Mouse (Mus musculus) cerebellum, adult 2 months (tissue): ENCODE measurements around the gene Arl6ip1. TPM values are rescaled to one million over a fixed set of nuclear protein-coding genes. Genes with fewer than 3 reads are reported as not detected.
"Not testable (repeated sequence)": the region's sequence is repeated elsewhere in the genome, so short reads cannot be mapped to it uniquely, and the experiment has no call there.

Experiments
- DNase-seq, 2 experiments: peaks; one replicate each; pipeline ENCODE4 v3.0.0; 2021
- H3K27ac ChIP-seq: fragments of 200-500 bp; 2 replicates; pipeline ENCODE4 v1.5.1; 2012; ENCODE audit warnings: low read length, control low read depth, inconsistent platforms; ENCODE audit not compliant: insufficient read depth
- H3K27me3 ChIP-seq: fragments of 200-500 bp; 2 replicates; pipeline ENCODE4 v1.6.1; 2012; ENCODE audit warnings: inconsistent platforms, mild to moderate bottlenecking, low read length, moderate library complexity; ENCODE audit not compliant: control insufficient read depth, insufficient read depth
- H3K4me1 ChIP-seq: fragments of 200-500 bp; 2 replicates; pipeline ENCODE4 v1.6.1; 2011; ENCODE audit warnings: low read length; ENCODE audit not compliant: control insufficient read depth, insufficient read depth
- H3K4me3 ChIP-seq: fragments of 200-500 bp; replicated peaks from 2 replicates; pipeline ENCODE3; 2011; ENCODE audit warnings: mild to moderate bottlenecking, low read depth, low read length, control low read depth; ENCODE audit not compliant: insufficient read depth
- CTCF ChIP-seq: fragments of 200-500 bp; IDR thresholded peaks from 2 replicates; pipeline ENCODE4 v1.5.1; 2011; ENCODE audit warnings: low read depth, mild to moderate bottlenecking, control low read depth, low read length, moderate library complexity, borderline replicate concordance; ENCODE audit not compliant: insufficient read depth
- POLR2A ChIP-seq: fragments of 200-500 bp; IDR thresholded peaks from 2 replicates; pipeline ENCODE4 v1.6.1; 2011; ENCODE audit warnings: low read length, control low read depth, borderline replicate concordance; ENCODE audit not compliant: insufficient read depth
- WGBS: fragments of 180-500 bp; shearing (Covaris S2); methylation state at CpG from one replicate; pipeline ENCODE4 v1.1.7; 2018; 5-methylcytosine and 5-hydroxymethylcytosine counted together
- polyA plus RNA-seq: library from polyadenylated mRNA; depleted of rRNA; stranded (reverse); fragments of >200 nt; gene quantifications from 2 replicates; pipeline ENCODE4 v1.2.3, GENCODE M21; 2012; rRNA removed

Gene Arl6ip1
- 280 and 281 TPM in 2 replicates for polyA plus RNA-seq

DNA sequence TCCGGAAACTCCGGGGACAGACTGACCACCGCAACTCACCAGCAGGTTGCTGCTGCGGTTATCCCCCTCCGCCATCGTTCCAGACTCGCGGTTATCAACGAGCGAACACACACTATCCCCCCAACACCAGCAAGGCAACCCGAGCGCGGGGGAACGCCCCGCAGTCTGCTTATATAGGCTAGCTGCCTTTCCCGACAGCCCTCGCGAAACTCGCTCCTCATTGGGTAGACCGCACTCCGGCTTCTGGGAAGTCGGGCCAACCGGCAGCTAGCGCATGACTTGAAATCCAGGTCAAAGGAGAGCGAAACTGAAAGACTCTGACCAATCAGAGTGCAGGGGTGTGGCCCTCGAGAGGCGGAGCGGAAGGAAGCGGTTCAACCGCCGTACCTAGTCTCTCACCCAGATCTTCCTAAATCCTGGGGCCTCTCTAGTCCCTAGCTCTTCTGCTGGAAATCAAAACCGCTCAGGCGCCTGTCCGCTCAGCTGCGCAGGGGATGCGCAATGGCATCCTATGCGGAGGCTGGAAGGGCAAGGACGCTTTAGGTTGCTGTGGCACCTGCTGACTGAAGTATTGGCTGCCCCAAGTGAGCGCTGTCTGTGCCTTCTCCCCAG, at the start of gene Arl6ip1:
Arl6ip1 (minus strand) TSS at position 233 of the 612 bp plus-strand sequence.
- no peaks in the 10 kb centered on the region; the same call in 1 of the 2 replicates for H3K4me1 ChIP-seq
- no peaks in the 10 kb centered on the region for H3K27me3 ChIP-seq
- H3K4me3 ChIP-seq = peak within 1 kb of the TSS; percentile 80
- peak; percentile 95 to 98 for DNase-seq
- TF ChIP-seq CTCF = no peak
- peak; percentile 97 for TF ChIP-seq POLR2A
- peak within 1 kb of the TSS; percentile 50 for H3K27ac ChIP-seq
- under 1% methylated on average over 39 of the region's 39 CpGs for WGBS

DNA sequence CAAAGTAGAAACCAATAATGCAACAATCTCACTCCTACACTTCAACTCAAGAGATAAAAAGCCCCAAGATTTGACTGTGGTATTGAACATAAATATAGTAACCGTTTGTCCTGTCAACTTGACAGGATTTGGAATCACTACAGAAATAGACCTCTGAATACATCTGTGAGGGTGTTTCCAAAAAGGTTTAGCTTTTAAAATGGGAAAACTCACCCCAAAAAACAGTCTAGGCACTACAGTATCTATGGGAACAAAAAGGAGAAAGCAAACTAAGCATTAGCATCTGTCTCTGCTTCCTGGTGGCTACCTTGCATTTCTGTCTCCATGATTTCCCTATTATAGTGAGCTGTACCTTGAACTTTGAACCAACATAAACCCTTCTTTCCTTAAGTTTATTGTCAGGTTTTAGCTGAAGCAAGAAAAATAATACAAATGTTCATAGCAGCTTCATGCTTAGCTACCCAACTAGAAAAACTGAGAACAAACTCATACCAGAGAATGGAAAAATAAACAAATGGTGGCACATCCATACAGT, 46.4 kb upstream of the Arl6ip1 start:
- DNase-seq = no peak
- Histone ChIP-seq H3K4me1 (no peaks in the 10 kb centered on the region), H3K27ac (no peak overlapping the region), H3K27me3 (no peaks in the 10 kb centered on the region), H3K4me3 (no peak overlapping the region)
- TF ChIP-seq CTCF (no peak), POLR2A (no peak)
- 71% methylated on average over 1 of the region's 1 CpGs for WGBS

DNA sequence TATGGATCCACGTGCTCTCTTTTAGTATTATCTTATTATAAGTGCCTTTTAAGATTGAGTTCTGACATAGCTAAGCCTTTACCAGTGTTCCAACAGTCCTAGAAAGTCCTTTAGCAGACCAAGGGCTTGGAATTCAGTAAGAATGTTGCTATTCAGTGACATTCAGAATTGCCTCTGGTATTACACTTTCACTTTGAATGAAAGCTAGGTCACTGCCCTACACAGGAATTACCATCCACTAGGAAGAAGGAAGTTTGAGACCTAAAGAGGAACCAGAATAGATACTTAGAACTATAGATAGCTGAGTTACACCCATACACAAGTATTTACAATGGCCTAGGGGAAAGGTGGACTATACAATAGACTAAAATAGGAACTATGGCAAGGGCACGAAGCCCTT, 40.7 kb upstream of the Arl6ip1 start:
- H3K4me1 ChIP-seq, DNase-seq, H3K27me3 ChIP-seq, H3K27ac ChIP-seq, H3K4me3 ChIP-seq: not testable (repeated sequence)
- 92% methylated on average over 2 of the region's 2 CpGs for WGBS

DNA sequence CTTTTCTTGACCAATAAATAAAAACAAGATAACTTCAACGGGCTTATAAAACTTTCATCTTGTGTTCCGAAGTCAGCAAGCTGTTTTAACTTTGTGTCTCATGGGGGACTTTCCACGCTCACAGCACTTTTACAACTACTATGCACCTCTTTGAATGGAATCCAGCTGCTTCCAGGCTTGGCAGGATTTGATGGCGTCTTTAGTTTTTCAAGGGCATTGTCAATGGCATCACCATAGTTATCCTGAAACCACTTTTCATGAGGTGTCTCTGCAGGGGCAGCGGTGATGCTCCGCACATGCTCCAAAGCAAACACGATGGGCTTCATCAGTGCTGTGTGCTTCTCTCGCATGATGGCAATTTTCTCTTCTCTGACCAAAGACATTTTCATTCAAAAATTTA, 33.5 kb upstream of the Arl6ip1 start:
- 82% methylated on average over 8 of the region's 8 CpGs for WGBS

DNA sequence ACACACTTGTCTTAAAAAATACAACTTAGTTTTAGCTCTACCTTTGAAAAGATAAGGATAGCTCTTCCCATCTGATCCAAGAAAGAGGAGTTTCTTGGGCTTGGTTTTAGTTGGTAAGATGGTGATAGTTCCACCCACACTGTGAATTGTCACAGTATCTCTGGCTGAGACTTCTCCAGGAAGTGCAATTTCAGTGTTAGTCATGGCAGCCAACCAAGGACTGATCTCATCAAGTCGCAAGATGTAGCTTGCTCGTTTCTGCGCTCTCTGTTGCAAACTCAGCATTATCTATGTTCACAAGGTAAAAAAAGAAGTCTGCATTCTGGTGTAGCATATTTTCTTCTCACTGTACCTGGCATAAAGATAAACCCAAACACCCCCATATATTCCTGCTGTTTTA, 30.7 kb upstream of the Arl6ip1 start:
- H3K4me3 ChIP-seq = no peak overlapping the region
- WGBS = 31% methylated on average over 3 of the region's 3 CpGs
- peak in 1 of 2 experiments; percentile 54 for DNase-seq
- H3K27ac ChIP-seq = no peak overlapping the region
- TF ChIP-seq CTCF (no peak), POLR2A (no peak)
- H3K4me1 ChIP-seq = no peaks in the 10 kb centered on the region; the same call in 1 of the 2 replicates
- no peaks in the 10 kb centered on the region for H3K27me3 ChIP-seq

More for the DNA sequence above, 33.5 kb upstream of the Arl6ip1 start:
- H3K4me1 ChIP-seq = no peaks in the 10 kb centered on the region
- no peak overlapping the region for H3K27ac ChIP-seq
- no peaks in the 10 kb centered on the region for H3K27me3 ChIP-seq
- DNase-seq = no peak
- H3K4me3 ChIP-seq = no peak overlapping the region
- TF ChIP-seq CTCF = no peak
- TF ChIP-seq POLR2A = no peak

DNA sequence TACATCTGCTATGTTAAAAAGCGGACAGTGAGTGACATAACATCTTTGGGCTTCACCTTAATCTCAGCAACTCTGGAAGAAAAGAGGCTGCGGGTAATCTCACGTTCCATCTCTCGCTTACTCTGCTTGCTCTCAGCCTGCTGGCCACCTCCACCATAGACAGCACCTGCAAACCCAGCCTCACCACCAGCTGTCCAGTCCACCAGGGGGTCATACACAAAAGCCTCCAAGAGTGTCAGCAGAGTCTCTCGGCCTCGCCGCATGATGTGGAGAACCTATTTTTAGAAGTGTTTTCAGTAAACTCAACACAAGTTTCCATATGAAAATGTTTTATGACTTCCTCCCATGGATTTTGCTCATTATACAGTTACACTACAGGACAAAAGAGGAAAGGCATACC, 27.0 kb upstream of the Arl6ip1 start:
- no peaks in the 10 kb centered on the region; the same call in 1 of the 2 replicates for H3K4me1 ChIP-seq

DNA sequence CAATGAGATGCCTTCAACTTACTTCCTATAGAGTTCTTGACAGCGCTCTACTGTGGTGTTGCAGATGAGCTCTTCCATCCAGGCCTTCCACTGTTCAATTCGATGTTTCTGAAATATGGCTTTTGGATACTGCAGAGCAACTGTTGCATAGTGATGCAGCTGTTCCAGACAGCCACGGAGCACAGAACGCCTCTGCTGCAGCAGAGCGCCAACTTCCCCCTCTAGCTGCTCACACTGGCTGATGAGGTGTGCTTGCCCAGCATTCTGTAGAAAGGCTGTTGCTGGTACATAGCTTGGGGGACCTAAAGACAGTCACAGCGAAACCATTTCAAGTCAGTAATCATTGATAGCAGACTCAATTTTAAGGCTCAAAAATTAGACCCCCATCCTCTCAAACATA, 24.7 kb upstream of the Arl6ip1 start:
- TF ChIP-seq CTCF = no peak
- TF ChIP-seq POLR2A = no peak
- WGBS = 87% methylated on average over 6 of the region's 6 CpGs
- Histone ChIP-seq H3K4me3 (no peak overlapping the region), H3K27ac (no peak overlapping the region), H3K27me3 (no peaks in the 10 kb centered on the region), H3K4me1 (no peaks in the 10 kb centered on the region; the same call in 1 of the 2 replicates)
- DNase-seq = no peak

More for the DNA sequence above, 27.0 kb upstream of the Arl6ip1 start:
- Histone ChIP-seq H3K4me3 (no peak overlapping the region), H3K27me3 (no peaks in the 10 kb centered on the region), H3K27ac (no peak overlapping the region)
- 28% methylated on average over 7 of the region's 7 CpGs for WGBS
- DNase-seq = peak; percentile 38 to 55
- TF ChIP-seq CTCF (no peak), POLR2A (no peak)

- 85% methylated on average over 3 of the region's 3 CpGs for WGBS
- DNase-seq = no peak
- no peak overlapping the region for H3K27ac ChIP-seq
- TF ChIP-seq POLR2A = no peak
- no peak for TF ChIP-seq CTCF
- no peaks in the 10 kb centered on the region for H3K27me3 ChIP-seq
- no peak overlapping the region for H3K4me3 ChIP-seq
- H3K4me1 ChIP-seq = no peaks in the 10 kb centered on the region
Observed at GRCm38 (mm10) chr7:118143602-118144001, 14.1 kb upstream of the Arl6ip1 start.
